Mouse (Mus musculus): ENCODE results near the gene Bcl2l11.

GRCm38 (mm10) chr2:128140183-128140582 is 14.3 kb downstream of the Bcl2l11 start:
- TF ChIP-seq CTCF (IDR thresholded peaks at IDR 0.05; ENCODE audit: extremely low read depth, insufficient read depth, low read length) = no peak
- no peak for TF ChIP-seq POLR2A (IDR thresholded peaks at IDR 0.05; ENCODE audit: extremely low read depth, insufficient read depth, low read length)

Data from cortical plate, adult 2 months (tissue).